Mouse (Mus musculus) cortical plate, adult 2 months (tissue): Measurements from ENCODE around the gene Btg3.

Experiments
- CTCF ChIP-seq: fragments of 200-500 bp; IDR thresholded peaks from 2 replicates; pipeline ENCODE4 v1.5.1; 2011; ENCODE audit warnings: mild to moderate bottlenecking, control low read depth, low read length; ENCODE audit not compliant: insufficient read depth; ENCODE audit errors: extremely low read depth
- POLR2A ChIP-seq: fragments of 200-500 bp; IDR thresholded peaks from 2 replicates; pipeline ENCODE4 v1.6.1; 2011; ENCODE audit warnings: mild to moderate bottlenecking, low read length, control low read depth; ENCODE audit not compliant: insufficient read depth; ENCODE audit errors: extremely low read depth

DNA sequence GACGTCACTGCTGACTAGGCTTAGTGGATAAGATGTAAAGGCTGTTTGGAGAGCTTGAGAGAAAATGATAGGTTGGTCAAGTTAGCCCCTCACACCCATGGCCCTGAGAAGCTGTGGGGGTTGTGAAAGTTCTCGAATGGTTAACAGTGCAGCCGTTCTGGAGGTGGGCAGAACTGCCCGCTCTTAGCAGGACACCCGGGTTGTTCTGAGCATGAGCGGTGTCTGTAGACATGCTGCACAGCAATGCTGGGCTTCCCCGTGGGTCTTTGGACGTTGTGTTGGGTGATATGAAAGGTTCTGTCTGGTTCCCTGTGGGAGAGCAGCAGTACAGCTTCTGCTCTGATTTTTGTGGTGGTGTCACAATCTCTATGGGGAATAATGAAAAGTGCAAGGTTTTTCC lies 70.4 kb downstream of the Btg3 start:
- TF ChIP-seq CTCF (no peak), POLR2A (no peak)
